Mouse (Mus musculus) B cell, adult 67 days (primary cell): ENCODE results near the gene Mcm8. TPM values are rescaled to one million over a fixed set of nuclear protein-coding genes. Genes with fewer than 3 reads are reported as not detected.

Experiments
- total RNA-seq, 2 experiments: library from RNA; stranded (reverse); gene quantifications; 4 replicates each; pipeline ENCODE4 v1.2.4; 2023

Gene Mcm8
- total RNA-seq = 1 to 10 TPM; 5.4 to 8.7 TPM

DNA sequence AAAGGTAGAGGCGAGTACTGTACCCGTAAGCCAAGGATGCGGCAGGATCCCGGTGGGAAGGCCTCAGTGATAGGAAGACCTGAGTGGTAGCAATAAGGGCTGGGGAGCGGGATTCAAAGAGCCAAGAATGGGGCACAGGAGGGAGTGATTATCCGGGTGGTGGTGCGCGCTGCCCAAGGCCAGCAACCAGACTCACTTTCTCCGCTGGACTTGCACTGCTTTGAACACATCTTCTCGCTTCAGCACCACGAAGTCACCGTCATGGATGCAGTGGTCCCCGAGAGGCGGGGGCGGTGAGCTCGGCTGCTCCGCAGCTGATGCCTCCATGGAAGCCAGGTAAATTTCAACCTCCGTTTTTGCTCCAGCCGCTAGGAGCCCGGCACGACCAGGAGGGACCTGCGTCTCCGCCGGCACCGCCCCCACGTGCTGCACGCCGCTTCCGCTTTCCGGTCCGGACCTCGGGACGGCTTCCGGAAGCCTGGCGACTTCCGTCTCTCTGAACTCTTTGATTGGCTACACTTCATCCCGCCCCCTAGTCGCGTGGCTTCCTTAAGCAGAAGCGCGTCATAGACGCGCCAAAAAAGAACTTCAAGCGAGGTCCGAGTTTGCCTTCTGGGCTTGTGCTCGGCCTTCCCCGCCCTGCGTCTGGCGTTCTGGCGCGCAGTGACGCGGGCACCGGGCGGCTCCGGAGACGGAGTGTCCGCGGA is at the start of gene Mcm8, which contains the start of gene Trmt6:
Gene Mcm8 (plus strand): TSS at position 534 of the 707 bp plus-strand sequence.
Gene Trmt6 (minus strand): TSS at position 448 of the 707 bp plus-strand sequence.

DNA sequence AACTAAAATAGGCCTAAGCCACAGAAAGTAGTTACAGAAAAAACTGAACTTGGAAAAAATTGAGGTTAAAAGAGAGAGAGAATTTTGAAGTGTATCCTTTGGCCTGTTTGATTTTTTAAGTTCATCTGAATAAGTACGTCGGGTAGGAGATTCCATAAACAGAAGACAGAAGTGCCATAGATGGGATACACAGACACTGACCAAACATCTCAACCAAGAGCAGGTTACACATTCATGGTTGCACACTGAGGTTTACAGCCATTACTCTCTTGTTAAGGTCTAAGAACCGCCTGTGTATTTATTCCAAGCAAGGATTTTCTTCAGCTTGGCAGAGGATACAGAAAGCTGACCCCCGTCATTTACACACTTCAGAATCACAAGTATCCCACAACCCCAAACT is 35.0 kb upstream of the Mcm8 start, which contains the start of gene Chgb:
Gene Chgb (plus strand): TSS at position 301 of the 400 bp plus-strand sequence.

DNA sequence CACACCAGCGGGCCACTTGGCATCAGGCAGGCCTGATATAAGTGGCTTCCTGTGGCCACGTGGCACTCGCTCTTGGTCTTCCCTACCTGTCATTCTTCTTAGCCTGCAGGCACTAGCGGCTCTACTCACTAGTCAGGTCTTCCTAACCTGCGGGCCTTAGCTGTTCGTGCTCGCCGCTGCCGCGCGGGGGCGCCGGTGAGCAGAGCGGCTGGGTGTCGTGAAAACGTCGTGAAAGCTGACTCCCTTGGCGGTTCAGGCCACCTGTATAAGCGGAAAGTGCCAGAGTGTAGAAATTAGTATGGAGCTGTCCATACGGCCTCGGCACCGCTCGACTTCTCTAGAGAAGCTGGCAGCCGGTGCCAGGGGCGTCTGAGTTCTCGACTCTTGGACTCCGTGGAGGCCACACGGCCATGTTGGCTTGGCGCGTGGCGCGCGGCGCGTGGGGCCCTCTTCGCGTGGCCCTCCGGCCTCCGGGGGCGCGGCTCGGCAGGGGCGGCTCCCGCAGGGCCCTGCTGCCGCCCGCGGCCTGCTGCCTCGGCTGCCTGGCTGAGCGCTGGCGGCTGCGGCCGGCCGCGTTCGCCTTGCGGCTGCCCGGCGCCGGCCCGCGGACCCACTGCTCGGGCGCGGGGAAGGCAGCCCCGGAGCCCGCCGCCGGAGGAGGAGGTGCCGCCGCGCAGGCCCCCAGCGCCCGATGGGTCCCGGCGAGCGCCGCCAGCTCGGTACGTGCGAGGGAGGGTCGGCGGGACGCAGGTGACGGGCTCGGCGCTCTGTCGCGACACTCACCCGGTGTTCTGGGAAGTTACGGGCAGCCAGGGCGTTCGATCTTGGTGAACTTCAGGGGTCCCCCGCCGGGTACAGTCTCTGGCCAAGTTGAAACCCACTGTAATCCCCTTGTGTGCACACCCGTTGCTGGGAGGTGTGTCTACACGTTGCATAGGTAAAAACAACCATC is 30.7 kb downstream of the Mcm8 start, which contains the start of gene Crls1:
Gene Crls1 (plus strand): TSS at position 260 of the 952 bp plus-strand sequence.

DNA sequence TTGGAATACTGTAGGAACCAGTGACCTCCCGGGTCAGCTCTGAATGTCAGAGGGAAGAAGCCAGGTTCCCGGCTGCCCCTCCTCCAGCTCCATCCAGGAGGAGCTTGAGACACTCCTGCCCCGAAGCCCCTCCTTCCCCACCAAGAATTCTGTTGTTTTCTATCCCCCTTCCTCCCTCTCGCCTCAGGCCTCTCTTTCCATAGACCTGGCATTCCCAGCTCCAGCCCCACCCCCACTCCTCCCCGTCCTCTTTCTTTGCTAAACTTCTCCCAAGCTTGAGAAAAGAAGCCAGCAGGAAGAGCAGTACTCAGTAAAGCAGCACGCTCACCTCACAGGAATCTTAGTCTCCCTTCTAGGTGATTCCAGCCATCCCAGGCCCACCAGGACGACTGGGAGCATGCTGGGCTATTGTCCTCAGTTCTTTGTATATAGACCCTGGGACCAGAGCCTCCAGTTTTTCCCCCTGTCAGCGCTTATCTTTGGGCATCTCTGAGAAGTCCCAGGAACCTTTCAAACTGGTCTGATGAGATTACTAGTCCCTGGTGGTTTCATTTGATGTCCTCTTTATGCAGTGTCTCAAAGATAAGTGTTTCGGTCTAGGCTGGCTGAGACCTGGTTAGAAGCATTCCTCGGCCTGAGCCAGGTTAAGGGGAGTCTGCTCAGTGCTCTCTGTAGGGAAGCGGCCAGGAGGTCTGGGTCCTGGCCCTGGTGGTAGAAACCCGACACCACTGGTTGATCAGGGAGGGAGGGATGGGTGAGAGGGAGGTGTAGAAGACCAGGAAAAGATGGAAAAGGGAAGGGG is 65.1 kb downstream of the Mcm8 start, which contains the start of gene Lrrn4:
Gene Lrrn4 (minus strand): TSS at position 48 of the 802 bp plus-strand sequence.

Other genes with a start within 250 kb of the Mcm8 start
- 100 to 1,000 TPM; 157 to 164 TPM for gene Gpcpd1, start 228.4 kb upstream of the Mcm8 start, total RNA-seq
- gene Shld1, start 129.2 kb upstream of the Mcm8 start, total RNA-seq = 10 to 100 TPM; 11.5 to 16.7 TPM
- gene Chgb, start 34.9 kb upstream of the Mcm8 start, total RNA-seq = not detected
- gene Trmt6, start 86 bp upstream of the Mcm8 start, total RNA-seq = 10 to 100 TPM; 40.2 to 47.7 TPM
- 10 to 100 TPM; 11.8 to 15.0 TPM for gene Crls1, start 30.5 kb downstream of the Mcm8 start, total RNA-seq
- under 1 TPM; 0.29 to 0.33 TPM for gene Lrrn4, start 64.8 kb downstream of the Mcm8 start, total RNA-seq
- gene Fermt1, start 129.8 kb downstream of the Mcm8 start, total RNA-seq = not detected